Mouse (Mus musculus): ENCODE results near the gene Tjp3.

- TF ChIP-seq POLR2A (IDR thresholded peaks at IDR 0.05; ENCODE audit: control insufficient read depth, extremely low read depth, insufficient read depth, low read length, poor library complexity) (no peak), CTCF (IDR thresholded peaks at IDR 0.05; ENCODE audit: borderline replicate concordance, control insufficient read depth, extremely low read depth, insufficient read depth, low read length, poor library complexity) (no peak)
Observed at GRCm38 (mm10) chr10:81306173-81306668, 14.8 kb upstream of the Tjp3 start.

Measured in thymus, adult 2 months (tissue).